ENCODE assay signal across 8 mouse cellular contexts in the genomic region with DNA sequence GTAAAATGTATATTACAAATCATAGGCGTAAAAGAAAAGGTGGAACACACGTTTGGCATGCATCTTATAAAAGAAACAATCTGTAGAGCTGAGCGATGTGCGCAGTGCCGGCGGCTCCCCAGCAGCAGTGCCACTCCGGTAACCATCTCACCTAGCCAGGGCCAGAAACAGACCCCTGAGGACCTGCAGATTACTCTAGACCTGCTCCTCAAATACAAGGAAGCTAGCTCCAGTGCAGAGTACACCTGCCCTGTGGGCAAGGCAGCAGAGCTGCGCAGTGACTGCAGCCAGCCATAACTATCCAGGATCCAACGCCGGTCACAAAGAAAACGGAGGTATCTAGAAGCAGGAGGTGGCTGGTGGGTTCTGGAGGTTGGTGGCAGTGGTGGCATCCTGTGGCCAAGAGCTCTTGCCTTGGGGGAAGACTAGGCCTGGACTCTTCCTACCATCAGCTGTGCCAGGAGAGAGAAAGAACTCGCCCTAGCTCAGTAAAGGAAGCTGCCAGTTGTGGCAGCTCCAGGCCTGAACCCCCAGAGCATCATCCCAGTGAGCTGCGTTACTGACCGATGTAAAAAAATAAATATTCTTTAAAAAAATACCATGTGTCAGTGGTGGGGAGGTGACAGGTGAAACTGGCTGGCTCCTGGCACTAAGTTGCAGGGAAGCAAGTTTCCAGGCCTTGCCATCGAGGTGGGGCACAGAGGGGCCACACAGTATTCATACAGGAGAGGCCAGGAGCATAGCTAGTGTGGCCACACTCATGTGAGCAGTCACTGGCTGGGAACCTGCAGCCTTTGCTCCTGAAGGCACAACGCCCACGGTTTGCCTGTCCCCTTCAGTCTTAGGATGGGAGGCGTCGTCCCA. TPM values are rescaled to one million over a fixed set of nuclear protein-coding genes. Genes with fewer than 3 reads are reported as not detected.
DNase-seq lines count a peak whose midpoint lies in the region; ATAC-seq and TF ChIP-seq lines count a peak whose summit lies in the region.

No protein-coding gene starts in this region.

- H3ac ChIP-seq in C2C12 (ENCODE audit: control insufficient read depth, insufficient read length, low read depth) = peak overlapping the region; percentile 10

- H3K27me3 ChIP-seq in cerebellum, adult 2 months (ENCODE audit: control insufficient read depth, insufficient read depth, low read length) = no peaks in the 10 kb centered on the region
- no peaks in the 10 kb centered on the region for H3K27me3 ChIP-seq in C2C12 (ENCODE audit: control insufficient read depth, insufficient read depth, insufficient read length)
- no peaks in the 10 kb centered on the region for H3K27me3 ChIP-seq in heart, embryonic 14.5 days (ENCODE audit: control insufficient read depth, insufficient read depth, low read length)
- H3K27me3 ChIP-seq in limb, embryonic 15.5 days = no peaks in the 10 kb centered on the region

- H3K9me3 ChIP-seq in heart, embryonic 14.5 days (ENCODE audit: control insufficient read depth, low read length) = no peaks in the 10 kb centered on the region
- no peaks in the 10 kb centered on the region for H3K9me3 ChIP-seq in limb, embryonic 15.5 days

- H3K4me1 ChIP-seq in cerebellum, adult 2 months (ENCODE audit: control insufficient read depth, insufficient read depth, low read length) = peaks cover 16% of the 10 kb centered on the region
- peaks cover 6 to 25% of the 10 kb centered on the region in 2 experiments for H3K4me1 ChIP-seq in heart, embryonic 14.5 days (ENCODE audit: control insufficient read depth in 2 of 2, insufficient read depth in 2 of 2, low read length in 2 of 2)
- peaks cover 24% of the 10 kb centered on the region for H3K4me1 ChIP-seq in limb, embryonic 15.5 days

- peaks cover 19% of the 10 kb centered on the region for H3K79me3 ChIP-seq in C2C12 (ENCODE audit: low read depth)

- peak overlapping the region; percentile 41 for H3K4me2 ChIP-seq in heart, embryonic 14.5 days (ENCODE audit: low read length)
- peak overlapping the region; percentile 89 for H3K4me2 ChIP-seq in limb, embryonic 15.5 days

- H3K9ac ChIP-seq in heart, embryonic 14.5 days (ENCODE audit: low read length) = peak overlapping the region; percentile 47
- no peak overlapping the region for H3K9ac ChIP-seq in limb, embryonic 15.5 days

- TF ChIP-seq POLR2A in cerebellum, adult 2 months (IDR thresholded peaks at IDR 0.05; ENCODE audit: borderline replicate concordance, insufficient read depth, low read length) = no peak

- peak; percentile 39 to 42 for DNase-seq in cerebellum, adult 2 months
- DNase-seq in cerebellum, postnatal 4 days (ENCODE audit: low spot score in 2 of 2) = no peak
- DNase-seq in c-Kit-positive CD71-positive TER-119-positive erythroid progenitor cells, embryonic 14.5 days (ENCODE audit: low spot score) = no peak
- no peak for DNase-seq in left cerebral cortex, adult 11 months (ENCODE audit: low spot score)
- no peak for DNase-seq in spleen, postnatal 14 days (ENCODE audit: low spot score in 2 of 2)

- 0 out of 2 replicates have a peak overlapping the region, but pooled peaks have one; percentile 10 for H3K27ac ChIP-seq in cerebellum, adult 2 months (ENCODE audit: insufficient read depth, low read length)
- H3K27ac ChIP-seq in heart, embryonic 14.5 days (replicated peaks in 1 of 2; ENCODE audit: control insufficient read depth in 1 of 2, insufficient read depth in 1 of 2, low read depth in 2 of 2, low read length in 2 of 2) = peak overlapping the region in 1 of 2 experiments; percentile 49; a peak in 2 of 4 replicates
- peak overlapping the region; percentile 63 for H3K27ac ChIP-seq in limb, embryonic 15.5 days

- 87% methylated on average over 19 of the region's 19 CpGs for WGBS in cerebellum, adult 2 months
- WGBS in heart, embryonic 14.5 days = 89% methylated on average over 19 of the region's 19 CpGs
- WGBS in limb, embryonic 15.5 days = 86% methylated on average over 19 of the region's 19 CpGs

- TF ChIP-seq CTCF in cerebellum, adult 2 months (IDR thresholded peaks at IDR 0.05; ENCODE audit: borderline replicate concordance, insufficient read depth, low read depth, low read length) = no peak
- no peak for TF ChIP-seq CTCF in C2C12 (IDR thresholded peaks at IDR 0.05; ENCODE audit: control insufficient read depth, insufficient read depth, insufficient read length)

- H3K79me2 ChIP-seq in C2C12 (ENCODE audit: control insufficient read depth, insufficient read depth) = peaks cover 27% of the 10 kb centered on the region

- no peak overlapping the region for H3K4me3 ChIP-seq in cerebellum, adult 2 months (replicated peaks; ENCODE audit: insufficient read depth, low read depth, low read length)
- no peak overlapping the region for H3K4me3 ChIP-seq in C2C12 (ENCODE audit: insufficient read depth, poor library complexity, severe bottlenecking)
- H3K4me3 ChIP-seq in heart, embryonic 14.5 days (ENCODE audit: control insufficient read depth in 1 of 2, insufficient read depth in 1 of 2, low read depth in 1 of 2, low read length in 2 of 2) = 0 out of 4 replicates have a peak overlapping the region, but pooled peaks of 1 of the 2 experiments have one; percentile 3
- peak overlapping the region; percentile 99 for H3K4me3 ChIP-seq in limb, embryonic 15.5 days

- H3K36me3 ChIP-seq in C2C12 (ENCODE audit: control insufficient read depth, insufficient read depth) = peaks cover 62% of the 10 kb centered on the region
- H3K36me3 ChIP-seq in heart, embryonic 14.5 days (ENCODE audit: control insufficient read depth, insufficient read depth, low read length) = peaks cover 69% of the 10 kb centered on the region
- peaks cover 63% of the 10 kb centered on the region for H3K36me3 ChIP-seq in limb, embryonic 15.5 days

- no peak for ATAC-seq in heart, embryonic 14.5 days (ENCODE audit: insufficient number of reproducible peaks, insufficient read depth, low FRiP score, low read depth)
- no peak for ATAC-seq in limb, embryonic 15.5 days (ENCODE audit: insufficient number of reproducible peaks, low FRiP score, low TSS enrichment, low read depth)

TF ChIP-seq in C2C12, 6 proteins besides CTCF, POLR2A, EP300 and RAD21:
- TF ChIP-seq MYOG (IDR thresholded peaks at IDR 0.05; ENCODE audit: control insufficient read depth, extremely low read depth, insufficient read length) = no peak
- no peak for TF ChIP-seq CEBPB (IDR thresholded peaks at IDR 0.05; ENCODE audit: low read depth)
- TF ChIP-seq MYOD1 (IDR thresholded peaks at IDR 0.05; ENCODE audit: control insufficient read depth, insufficient read length, low read depth) = no peak
- TF ChIP-seq USF1 (IDR thresholded peaks at IDR 0.05; ENCODE audit: low read depth) = no peak
- TF ChIP-seq MAX (IDR thresholded peaks at IDR 0.05) = no peak
- TF ChIP-seq FOSL1 (IDR thresholded peaks at IDR 0.05; ENCODE audit: insufficient read depth, low read length, poor library complexity, severe bottlenecking) = no peak

RNA-seq across cellular contexts. Expression of a gene that starts 0.9 kb away (rescaled TPM):
- polyA plus RNA-seq in cerebellum, adult 2 months (2012; rRNA removed) = 208 and 217 TPM in 2 replicates
- polyA plus RNA-seq in C2C12 (2012; fragmentation: generic; extraction: Trizol) = 263 TPM
- 310 and 338 TPM in 2 replicates for polyA plus RNA-seq in heart, embryonic 14.5 days (2014; fragmentation: Nextera tagmentation; extraction: Ambion mirVana)
- 312 and 329 TPM in 2 replicates for polyA plus RNA-seq in limb, embryonic 15.5 days (2015; fragmentation: Nextera tagmentation; extraction: Ambion mirVana)

RNA-seq across cellular contexts. Expression of a gene that starts 16.4 kb away (rescaled TPM):
- 39.0 and 42.8 TPM in 2 replicates for polyA plus RNA-seq in cerebellum, adult 2 months (2012; rRNA removed)
- polyA plus RNA-seq in C2C12 (2012; fragmentation: generic; extraction: Trizol) = 66.4 TPM
- polyA plus RNA-seq in heart, embryonic 14.5 days (2014; fragmentation: Nextera tagmentation; extraction: Ambion mirVana) = 7.3 and 8.1 TPM in 2 replicates
- 51.6 and 58.2 TPM in 2 replicates for polyA plus RNA-seq in limb, embryonic 15.5 days (2015; fragmentation: Nextera tagmentation; extraction: Ambion mirVana)

RNA-seq across cellular contexts. Expression of a gene that starts 28.2 kb away (rescaled TPM):
- 30.6 and 33.3 TPM in 2 replicates for polyA plus RNA-seq in cerebellum, adult 2 months (2012; rRNA removed)
- 37.2 TPM for polyA plus RNA-seq in C2C12 (2012; fragmentation: generic; extraction: Trizol)
- 34.5 and 39.8 TPM in 2 replicates for polyA plus RNA-seq in heart, embryonic 14.5 days (2014; fragmentation: Nextera tagmentation; extraction: Ambion mirVana)
- polyA plus RNA-seq in limb, embryonic 15.5 days (2015; fragmentation: Nextera tagmentation; extraction: Ambion mirVana) = 44.4 and 44.7 TPM in 2 replicates

RNA-seq across cellular contexts. Expression of a gene that starts 30.0 kb away (rescaled TPM):
- 0.41 and 0.74 TPM in 2 replicates for polyA plus RNA-seq in cerebellum, adult 2 months (2012; rRNA removed)
- polyA plus RNA-seq in C2C12 (2012; fragmentation: generic; extraction: Trizol) = 0.02 TPM
- polyA plus RNA-seq in heart, embryonic 14.5 days (2014; fragmentation: Nextera tagmentation; extraction: Ambion mirVana) = 0.05 and 0.07 TPM in 2 replicates
- polyA plus RNA-seq in limb, embryonic 15.5 days (2015; fragmentation: Nextera tagmentation; extraction: Ambion mirVana) = 0.05 TPM in 1 of 2 replicates, not detected in the other

RNA-seq across cellular contexts. Expression of a gene that starts 46.6 kb away (rescaled TPM):
- 123 and 132 TPM in 2 replicates for polyA plus RNA-seq in cerebellum, adult 2 months (2012; rRNA removed)
- 31.2 TPM for polyA plus RNA-seq in C2C12 (2012; fragmentation: generic; extraction: Trizol)
- polyA plus RNA-seq in heart, embryonic 14.5 days (2014; fragmentation: Nextera tagmentation; extraction: Ambion mirVana) = 21.3 and 23.7 TPM in 2 replicates
- polyA plus RNA-seq in limb, embryonic 15.5 days (2015; fragmentation: Nextera tagmentation; extraction: Ambion mirVana) = 44.5 and 47.4 TPM in 2 replicates

Comparison
In these comparisons a context has a peak if more than half of its experiments do, and no peak if none do; other contexts are left out.
1. DNase-seq: peak in cerebellum, adult 2 months (2 of 2); none in cerebellum, postnatal 4 days (0 of 2), c-Kit-positive CD71-positive TER-119-positive erythroid progenitor cells, embryonic 14.5 days (single experiment), left cerebral cortex, adult 11 months (single experiment) and spleen, postnatal 14 days (0 of 2).